Mouse (Mus musculus): ENCODE results near the gene Cftr.

Gene Cftr

DNA sequence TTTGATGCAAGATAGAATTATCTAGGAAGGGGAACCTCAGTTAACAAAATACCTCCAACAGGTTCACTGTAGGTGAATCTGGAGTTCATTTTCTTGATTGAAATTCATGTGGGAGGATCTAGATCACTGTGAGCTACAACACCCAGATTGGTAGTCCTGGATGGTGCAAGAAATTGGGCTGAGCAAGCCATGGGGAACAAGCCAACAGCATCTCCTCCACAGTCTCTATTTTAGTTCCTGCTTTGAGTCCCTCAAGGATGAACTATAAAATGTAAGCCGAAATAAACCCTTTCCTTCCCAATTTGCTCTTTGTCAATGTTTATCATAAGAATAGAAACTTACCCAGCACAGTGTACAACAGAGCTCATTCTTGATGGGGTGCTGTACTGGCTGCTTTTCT lies 152.5 kb downstream of the Cftr start:
- no peak for DNase-seq

- DNase-seq = no peak
Observed at GRCm38 (mm10) chr6:18335393-18335792, 164.9 kb downstream of the Cftr start.

DNA sequence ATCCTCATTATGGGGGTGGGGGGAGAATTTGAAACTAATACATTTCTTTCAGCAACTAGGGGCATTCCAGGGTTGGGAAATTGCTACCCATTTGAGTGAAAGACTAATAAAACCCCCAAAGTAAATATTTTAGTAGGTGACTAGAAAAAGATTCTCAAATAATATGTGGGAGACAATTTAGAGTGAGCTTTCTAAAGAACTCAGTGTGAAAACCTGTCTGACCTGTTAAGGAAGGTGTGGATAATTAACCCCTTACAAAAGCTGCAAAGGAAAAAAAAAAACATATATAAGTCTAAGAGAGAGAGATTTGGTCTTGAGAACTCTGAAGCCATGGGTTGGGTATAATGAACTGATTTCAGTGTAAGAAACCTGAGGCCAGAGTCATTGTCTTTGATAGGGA lies 167.8 kb downstream of the Cftr start:
- DNase-seq = no peak

- no peak for DNase-seq
Observed at GRCm38 (mm10) chr6:18344272-18344671, 173.8 kb downstream of the Cftr start.

- DNase-seq = no peak
Observed at GRCm38 (mm10) chr6:18349153-18349858, 178.8 kb downstream of the Cftr start.

- no peak for DNase-seq
Observed at GRCm38 (mm10) chr6:18360154-18360553, 189.7 kb downstream of the Cftr start.

DNA sequence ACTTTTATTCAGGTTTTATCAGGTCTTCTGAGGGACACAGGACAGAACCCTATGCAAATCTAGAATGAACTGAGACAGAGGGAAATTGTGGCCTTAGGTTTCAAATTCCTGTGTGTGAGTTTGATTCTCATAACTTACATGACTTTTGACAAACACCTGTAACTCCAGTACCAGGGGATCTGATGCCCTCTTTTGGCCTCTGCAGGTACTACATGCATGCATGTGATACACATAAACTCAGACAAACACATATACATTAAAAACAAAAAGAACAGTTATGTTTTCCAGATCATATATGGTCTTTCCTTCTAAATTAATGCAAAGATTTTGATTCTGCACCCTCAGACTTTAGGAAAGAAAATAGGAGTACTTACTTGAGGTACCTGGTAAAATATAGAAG lies 190.5 kb downstream of the Cftr start:
- DNase-seq = no peak

GRCm38 (mm10) chr6:18362232-18362631 lies 191.7 kb downstream of the Cftr start:
- DNase-seq = no peak

GRCm38 (mm10) chr6:18369054-18369453 lies 198.6 kb downstream of the Cftr start:
- no peak for DNase-seq

GRCm38 (mm10) chr6:18369723-18370122 lies 199.2 kb downstream of the Cftr start:
- DNase-seq = no peak
